Mouse (Mus musculus): ENCODE results near the gene 1700001C02Rik.

DNA sequence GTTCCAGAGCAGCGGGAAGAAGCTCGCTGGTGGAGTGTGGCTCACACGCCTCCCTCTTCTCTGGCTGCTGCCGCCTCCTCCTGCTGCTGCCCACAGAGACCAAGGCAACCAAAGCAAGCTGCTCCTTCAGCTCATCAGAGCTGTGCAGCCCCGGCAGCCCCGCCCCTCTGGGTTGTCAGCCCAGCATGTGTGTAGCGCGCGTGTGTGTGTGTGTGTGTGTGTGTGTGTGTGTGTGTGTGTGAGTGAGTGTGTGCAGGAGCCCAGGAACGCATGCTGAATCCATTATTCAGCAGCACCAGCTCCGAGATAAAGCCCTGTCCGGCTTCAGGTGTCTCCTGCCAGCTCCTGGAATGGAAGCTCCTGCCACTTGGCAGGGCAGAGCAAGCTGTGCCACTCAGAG lies 4.0 kb upstream of the 1700001C02Rik start, which contains the start of gene Otof:
- TF ChIP-seq CTCF (IDR thresholded peaks at IDR 0.05; ENCODE audit: low read depth, low read length) (no peak), POLR2A (IDR thresholded peaks at IDR 0.05; ENCODE audit: insufficient read depth, low read length) (no peak)

Data from ES-Bruce4 (cell line).